In the genomic region with DNA sequence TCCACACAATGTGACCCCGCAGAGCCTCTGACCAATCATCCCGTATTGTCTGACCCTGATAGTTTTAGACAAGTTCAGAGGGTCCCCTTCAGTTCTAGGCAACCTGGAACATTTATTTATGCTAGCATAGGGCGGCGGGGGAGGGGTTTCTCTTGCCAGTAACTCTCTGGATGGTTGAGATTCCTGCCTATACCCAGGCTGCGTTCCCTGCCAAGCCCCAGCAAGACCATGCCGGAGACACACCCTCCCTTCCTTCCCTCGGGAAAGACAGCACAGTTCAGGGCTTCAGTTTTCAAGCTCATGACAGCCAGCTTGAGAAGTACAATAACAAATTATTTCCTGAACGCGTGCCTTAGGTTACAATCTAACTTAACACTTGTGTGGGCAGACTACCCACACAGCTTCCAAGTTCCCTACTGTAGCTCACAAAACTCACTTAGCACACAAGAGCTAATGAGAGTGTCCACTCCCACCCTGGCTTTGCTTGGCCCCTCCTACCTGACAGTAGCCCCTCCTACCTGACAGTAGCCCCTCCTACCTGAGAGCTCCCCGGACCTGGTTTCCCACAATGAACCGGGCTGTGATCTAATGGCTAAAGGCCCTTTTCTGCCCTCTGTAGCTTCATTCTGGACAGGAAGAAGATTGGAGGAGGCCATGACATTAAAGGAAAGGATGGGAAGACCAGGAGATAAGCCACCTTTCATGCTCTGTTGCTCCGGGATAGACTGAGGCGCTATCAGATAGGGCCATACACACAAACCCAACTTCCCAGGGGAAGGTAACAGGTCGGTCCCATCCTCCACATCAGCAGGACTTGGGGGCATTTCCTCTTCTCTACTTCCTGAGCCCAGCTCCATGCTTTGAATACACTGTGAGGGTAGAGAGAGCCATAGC, we compare ENCODE assay signal across 8 mouse cellular contexts. TPM values are rescaled to one million over a fixed set of nuclear protein-coding genes. Genes with fewer than 3 reads are reported as not detected.
DNase-seq lines count a peak whose midpoint lies in the region; ATAC-seq and TF ChIP-seq lines count a peak whose summit lies in the region.

No protein-coding gene starts in this region.

- 43% methylated on average over 14 of the region's 14 CpGs for WGBS in intestine, embryonic 15.5 days
- 21% methylated on average over 14 of the region's 14 CpGs for whole genome bisulfite sequencing in liver, embryonic 15.5 days (ENCODE audit: insufficient replicate concordance)
- WGBS in small intestine, adult 2 months: 65% methylated on average over 14 of the region's 14 CpGs

- no peaks in the 10 kb centered on the region for H3K27me3 ChIP-seq in intestine, embryonic 15.5 days (replicated peaks)
- no peaks in the 10 kb centered on the region for H3K27me3 ChIP-seq in liver, embryonic 15.5 days
- no peaks in the 10 kb centered on the region for H3K27me3 ChIP-seq in small intestine, adult 2 months (ENCODE audit: control insufficient read depth, insufficient read depth, low read length)

- H3K27ac ChIP-seq in intestine, embryonic 15.5 days: peak overlapping the region; percentile 70
- H3K27ac ChIP-seq in liver, embryonic 15.5 days (replicated peaks): peak overlapping the region; percentile 84
- peak overlapping the region; percentile 34 for H3K27ac ChIP-seq in small intestine, adult 2 months (ENCODE audit: insufficient read depth, low read depth, low read length)

- DNase-seq in urinary bladder, postnatal 14 days (ENCODE audit: low spot score): peak; percentile 33
- no peak for DNase-seq in urinary bladder, postnatal 4 days (ENCODE audit: low spot score in 2 of 2)
- DNase-seq in frontal cortex, postnatal 14 days (ENCODE audit: low spot score in 2 of 2): no peak
- no peak for DNase-seq in right cerebral cortex, adult 18-20 months

- H3K4me2 ChIP-seq in intestine, embryonic 15.5 days (replicated peaks): peak overlapping the region; percentile 41; the same call in 1 of the 2 replicates
- H3K4me2 ChIP-seq in liver, embryonic 15.5 days: peak overlapping the region; percentile 49

- no peak overlapping the region for H3K9ac ChIP-seq in intestine, embryonic 15.5 days
- H3K9ac ChIP-seq in liver, embryonic 15.5 days: no peak overlapping the region

- no peak for TF ChIP-seq CTCF in small intestine, adult 2 months (IDR thresholded peaks at IDR 0.05; ENCODE audit: extremely low read depth, insufficient read length, insufficient replicate concordance, low read depth, low read length)

- TF ChIP-seq POLR2A in small intestine, adult 2 months (IDR thresholded peaks at IDR 0.05; ENCODE audit: low read depth, low read length): no peak

- no peaks in the 10 kb centered on the region for H3K9me3 ChIP-seq in intestine, embryonic 15.5 days
- H3K9me3 ChIP-seq in liver, embryonic 15.5 days (replicated peaks): no peaks in the 10 kb centered on the region

- peaks cover 25% of the 10 kb centered on the region for H3K4me1 ChIP-seq in intestine, embryonic 15.5 days (replicated peaks)
- H3K4me1 ChIP-seq in liver, embryonic 15.5 days (replicated peaks): peaks cover 15% of the 10 kb centered on the region
- peaks cover 5% of the 10 kb centered on the region; the same call in 1 of the 2 replicates for H3K4me1 ChIP-seq in small intestine, adult 2 months (ENCODE audit: control insufficient read depth, insufficient read depth, insufficient read length, low read length)

- no peaks in the 10 kb centered on the region for H3K36me3 ChIP-seq in intestine, embryonic 15.5 days
- no peaks in the 10 kb centered on the region; the same call in 1 of the 2 replicates for H3K36me3 ChIP-seq in liver, embryonic 15.5 days (replicated peaks)
- H3K36me3 ChIP-seq in small intestine, adult 2 months (ENCODE audit: control insufficient read depth, insufficient read depth, low read length): no peaks in the 10 kb centered on the region

- peak; percentile 60 for ATAC-seq in granulocyte monocyte progenitor cell, adult 5-6 weeks (replicated peaks; ENCODE audit: poor library complexity, severe bottlenecking)
- peak; percentile 35 for ATAC-seq in intestine, embryonic 15.5 days
- peak; percentile 17; the same call in 1 of the 2 replicates for ATAC-seq in liver, embryonic 15.5 days (ENCODE audit: insufficient read depth)

- H3K4me3 ChIP-seq in intestine, embryonic 15.5 days (replicated peaks): no peak overlapping the region
- H3K4me3 ChIP-seq in liver, embryonic 15.5 days (replicated peaks): no peak overlapping the region
- no peak overlapping the region for H3K4me3 ChIP-seq in small intestine, adult 2 months (ENCODE audit: low read depth, low read length)

RNA-seq across cellular contexts. Expression of a gene that starts 46.6 kb away (rescaled TPM):
- 7.4 and 7.8 TPM in 2 replicates for total RNA-seq in granulocyte monocyte progenitor cell, adult 5-6 weeks (2014; fragmentation: Nextera tagmentation)
- total RNA-seq in granulocyte monocyte progenitor cell, adult 5-6 weeks (2017): 4.1 and 4.9 TPM in 2 replicates
- polyA plus RNA-seq in intestine, embryonic 15.5 days (2015; fragmentation: Nextera tagmentation; extraction: Ambion mirVana): 2.6 and 2.8 TPM in 2 replicates
- 1.1 and 1.4 TPM in 2 replicates for polyA plus RNA-seq in liver, embryonic 15.5 days (2015; fragmentation: Nextera tagmentation; extraction: Ambion mirVana)
- 0.33 and 0.43 TPM in 2 replicates for polyA plus RNA-seq in small intestine, adult 2 months (2012; rRNA removed)

Comparison
In these comparisons a context has a peak if more than half of its experiments do, and no peak if none do; other contexts are left out.
1. H3K27ac ChIP-seq: peak in every context shown above with its lines; median percentile 84 in liver, embryonic 15.5 days; 70 in intestine, embryonic 15.5 days; 34 in small intestine, adult 2 months.